Mouse (Mus musculus) kidney, embryonic 16.5 days (tissue): ENCODE measurements around the gene Sfi1. TPM values are rescaled to one million over a fixed set of nuclear protein-coding genes. Genes with fewer than 3 reads are reported as not detected.

Source experiments
- ATAC-seq: fragments of 200-750 bp; cut with Nextera tagmentation; 2 replicates; pipeline ENCODE4 v1.8.0; 2017; ENCODE audit warnings: moderate TSS enrichment; ENCODE audit not compliant: low FRiP score, low TSS enrichment
- H3K27ac ChIP-seq: fragments of 300-500 bp; sonication (generic); 2 replicates; pipeline ENCODE4 v1.5.1; 2014; ENCODE audit warnings: low read length
- H3K27me3 ChIP-seq: fragments of 300-500 bp; sonication (generic); 2 replicates; pipeline ENCODE4 v1.6.1; 2014; ENCODE audit warnings: low read length, control low read depth, mixed read lengths; ENCODE audit not compliant: insufficient read depth
- H3K36me3 ChIP-seq: fragments of 300-500 bp; sonication (generic); 2 replicates; pipeline ENCODE4 v1.6.1; 2014; ENCODE audit warnings: low read length, control low read depth, mixed read lengths; ENCODE audit not compliant: insufficient read depth
- H3K4me1 ChIP-seq: fragments of 300-500 bp; sonication (generic); 2 replicates; pipeline ENCODE4 v1.6.1; 2014; ENCODE audit warnings: low read length, control low read depth, mixed read lengths; ENCODE audit not compliant: insufficient read depth
- H3K4me2 ChIP-seq: fragments of 300-500 bp; sonication (generic); replicated peaks from 2 replicates; pipeline ENCODE4 v1.6.1; 2014; ENCODE audit warnings: low read depth, low read length
- H3K4me3 ChIP-seq: fragments of 300-500 bp; sonication (generic); 2 replicates; pipeline ENCODE4 v1.5.1; 2014; ENCODE audit warnings: mild to moderate bottlenecking, low read length
- H3K9ac ChIP-seq: fragments of 300-500 bp; sonication (generic); replicated peaks from 2 replicates; pipeline ENCODE4 v1.6.1; 2014; ENCODE audit warnings: low read length
- H3K9me3 ChIP-seq: fragments of 300-500 bp; sonication (generic); 2 replicates; pipeline ENCODE4 v1.6.1; 2016; ENCODE audit warnings: low read length, control low read depth
- WGBS: fragments of 180-500 bp; shearing (Covaris S2); extraction: QIAGEN DNeasy Blood & Tissue Kit; methylation state at CpG from one replicate; pipeline ENCODE4 v1.1.7; 2014; 5-methylcytosine and 5-hydroxymethylcytosine counted together
- polyA plus RNA-seq: library from polyadenylated mRNA; unstranded; fragments of >200 nt; fragmentation: Nextera tagmentation; extraction: Ambion mirVana; gene quantifications from 2 replicates; pipeline ENCODE4 v1.2.1, GENCODE M21; 2015

The Sfi1 gene
- polyA plus RNA-seq = 15.2 and 20.7 TPM in 2 replicates

DNA sequence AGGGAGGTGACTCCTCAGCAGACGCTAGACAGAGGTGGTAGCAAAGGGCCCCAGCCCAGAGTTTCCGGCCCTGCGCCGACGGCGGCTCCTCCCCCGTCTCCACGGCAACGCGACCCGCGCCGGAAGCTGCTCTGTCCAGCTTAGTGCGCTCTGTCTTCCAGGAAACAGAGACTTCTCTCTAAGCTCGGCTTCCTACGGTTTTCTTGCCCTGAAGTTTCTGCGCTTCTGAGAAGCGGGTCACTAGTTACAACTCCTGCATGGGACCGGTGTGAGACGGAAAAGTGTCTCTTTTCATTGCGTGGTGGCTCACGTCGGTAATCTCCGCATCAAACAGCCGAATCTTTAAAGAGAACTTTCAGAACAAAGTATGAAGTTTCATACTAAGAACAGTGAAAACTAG is at the start of gene Sfi1:
Sfi1 (minus strand) TSS at position 101 of the 400 bp plus-strand sequence.
- Histone ChIP-seq H3K9ac (no peak within 1 kb of the TSS), H3K27me3 (no peaks in the 10 kb centered on the region), H3K9me3 (no peaks in the 10 kb centered on the region), H3K36me3 (no peaks in the 10 kb centered on the region), H3K4me3 (no peak within 1 kb of the TSS), H3K4me2 (no peak within 1 kb of the TSS), H3K4me1 (no peaks in the 10 kb centered on the region), H3K27ac (no peak within 1 kb of the TSS)
- 87% methylated on average over 25 of the region's 25 CpGs for WGBS
- ATAC-seq = no peak

DNA sequence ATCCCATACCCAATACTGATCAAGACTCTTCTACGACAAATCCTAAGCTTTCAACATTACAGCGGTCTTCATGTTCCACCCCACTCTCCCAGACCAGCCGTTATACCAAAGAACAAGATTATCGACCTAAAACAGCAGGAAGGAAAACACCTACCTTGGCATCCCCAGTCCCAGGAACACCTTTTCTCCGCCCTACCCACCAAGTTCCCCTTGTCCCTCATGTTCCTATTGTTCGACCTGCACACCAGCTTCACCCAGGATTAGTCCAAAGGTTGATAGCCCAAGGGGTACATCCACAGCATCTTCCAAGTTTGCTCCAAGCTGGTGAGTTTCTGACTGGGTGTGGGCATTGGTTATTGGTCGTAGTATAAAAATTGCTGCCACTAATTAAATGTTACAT is 49.1 kb upstream of the Sfi1 start:
- no peak overlapping the region for H3K4me2 ChIP-seq
- H3K36me3 ChIP-seq = peaks cover 78% of the 10 kb centered on the region
- no peak for ATAC-seq
- H3K27ac ChIP-seq = no peak overlapping the region
- 92% methylated on average over 7 of the region's 7 CpGs for WGBS
- peaks cover 6% of the 10 kb centered on the region; the same call in 1 of the 2 replicates for H3K9me3 ChIP-seq
- no peak overlapping the region for H3K9ac ChIP-seq
- H3K27me3 ChIP-seq = no peaks in the 10 kb centered on the region
- no peaks in the 10 kb centered on the region for H3K4me1 ChIP-seq
- H3K4me3 ChIP-seq = no peak overlapping the region

DNA sequence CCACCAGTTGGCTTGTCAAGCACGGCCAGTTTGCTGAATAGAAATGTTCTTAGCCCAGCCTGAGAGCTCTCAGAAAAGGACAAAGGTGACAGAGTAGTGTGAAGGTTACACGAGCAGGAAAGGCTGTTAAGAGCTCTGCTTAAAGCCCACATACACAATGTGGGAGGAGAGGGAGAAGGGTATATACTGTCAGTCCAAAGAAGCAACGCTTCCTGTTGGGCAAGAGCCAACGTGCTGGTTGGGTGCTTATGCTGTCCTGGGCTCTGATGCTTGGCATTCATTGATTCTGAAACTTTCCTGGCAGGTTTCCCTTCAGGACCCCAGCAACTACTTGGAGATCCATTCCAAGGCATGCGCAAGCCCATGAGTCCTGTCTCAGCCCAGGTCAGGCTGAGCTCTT is 42.0 kb upstream of the Sfi1 start:
- WGBS = 76% methylated on average over 5 of the region's 5 CpGs
- Histone ChIP-seq H3K36me3 (peaks cover 74% of the 10 kb centered on the region), H3K4me2 (no peak overlapping the region)

DNA sequence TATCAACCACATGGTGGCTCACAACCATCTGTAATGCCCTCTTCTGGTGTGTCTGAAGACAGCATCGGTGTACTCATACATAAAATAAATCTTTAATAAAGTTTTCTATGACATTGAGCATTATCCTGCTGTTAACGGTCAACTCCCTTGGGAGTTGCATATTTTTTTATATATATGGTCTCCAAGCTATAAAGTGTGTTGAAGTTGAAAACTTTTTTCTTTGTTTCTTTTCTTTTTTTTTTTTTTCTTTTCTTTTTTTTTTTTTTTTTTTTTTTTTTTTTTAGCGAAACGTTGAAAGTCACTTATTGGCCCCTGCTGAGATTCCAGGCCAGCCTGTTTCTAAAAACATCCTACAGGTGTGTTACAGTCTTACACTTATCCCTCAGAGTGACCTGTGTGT is 40.4 kb upstream of the Sfi1 start:
- H3K27me3 ChIP-seq = no peaks in the 10 kb centered on the region
- H3K27ac ChIP-seq = no peak overlapping the region
- ATAC-seq = no peak
- H3K4me3 ChIP-seq = no peak overlapping the region
- H3K9ac ChIP-seq = no peak overlapping the region
- peaks cover 80% of the 10 kb centered on the region for H3K36me3 ChIP-seq
- no peak overlapping the region for H3K4me2 ChIP-seq
- H3K4me1 ChIP-seq = no peaks in the 10 kb centered on the region
- WGBS = 94% methylated on average over 4 of the region's 4 CpGs
- no peaks in the 10 kb centered on the region for H3K9me3 ChIP-seq

More for the DNA sequence above, 42.0 kb upstream of the Sfi1 start:
- Histone ChIP-seq H3K27ac (no peak overlapping the region), H3K9me3 (no peaks in the 10 kb centered on the region), H3K4me1 (no peaks in the 10 kb centered on the region), H3K9ac (no peak overlapping the region), H3K4me3 (no peak overlapping the region), H3K27me3 (no peaks in the 10 kb centered on the region)
- no peak for ATAC-seq

DNA sequence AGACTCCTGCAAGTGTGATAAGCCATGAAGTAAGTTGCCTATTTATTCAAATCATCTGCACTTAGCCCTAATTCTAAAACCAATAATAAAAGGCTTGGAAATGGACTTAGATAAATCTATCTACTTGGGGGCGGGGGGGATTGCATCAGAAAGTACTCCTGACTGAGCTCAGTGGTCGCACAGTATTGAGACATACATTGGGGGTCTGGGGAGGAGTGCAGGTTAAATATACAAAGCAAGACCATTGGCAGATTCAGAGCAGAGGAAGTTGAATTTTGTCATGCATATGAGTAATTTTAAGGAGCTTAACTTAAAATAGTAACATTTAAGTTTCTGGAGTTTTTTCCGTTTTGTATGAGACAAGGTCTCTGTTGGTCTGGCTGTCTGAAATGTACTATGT is 39.0 kb upstream of the Sfi1 start:
- H3K27me3 ChIP-seq = no peaks in the 10 kb centered on the region
- no peaks in the 10 kb centered on the region for H3K4me1 ChIP-seq
- H3K4me3 ChIP-seq = no peak overlapping the region
- H3K4me2 ChIP-seq = no peak overlapping the region
- H3K27ac ChIP-seq = no peak overlapping the region
- H3K36me3 ChIP-seq = peaks cover 75% of the 10 kb centered on the region
- no peak for ATAC-seq
- no peak overlapping the region for H3K9ac ChIP-seq
- WGBS = 90% methylated on average over 3 of the region's 3 CpGs
- H3K9me3 ChIP-seq = no peaks in the 10 kb centered on the region

DNA sequence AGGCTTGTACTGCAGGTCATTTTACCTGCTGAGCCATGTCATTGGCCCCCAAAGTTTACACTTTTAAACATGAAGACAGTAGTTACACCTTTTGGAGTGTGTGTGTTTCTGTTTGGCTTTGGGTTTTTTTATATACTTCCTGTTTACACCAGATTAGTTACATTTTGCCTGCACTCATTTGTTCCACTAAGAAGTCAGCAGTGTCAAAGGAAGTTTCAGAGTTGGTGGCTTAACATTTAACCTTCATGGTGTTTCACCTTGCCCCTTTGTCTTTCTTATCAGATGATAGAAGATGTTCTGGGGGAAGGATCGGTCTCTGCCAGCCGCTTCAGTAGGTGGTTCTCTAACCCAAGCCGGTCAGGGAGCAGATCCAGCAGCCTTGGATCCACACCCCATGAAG is 33.9 kb upstream of the Sfi1 start:
- no peaks in the 10 kb centered on the region for H3K4me1 ChIP-seq
- no peaks in the 10 kb centered on the region for H3K27me3 ChIP-seq
- H3K27ac ChIP-seq = no peak overlapping the region
- H3K9ac ChIP-seq = no peak overlapping the region
- 93% methylated on average over 3 of the region's 3 CpGs for WGBS
- no peak overlapping the region for H3K4me2 ChIP-seq
- peaks cover 69% of the 10 kb centered on the region for H3K36me3 ChIP-seq
- no peaks in the 10 kb centered on the region for H3K9me3 ChIP-seq
- H3K4me3 ChIP-seq = no peak overlapping the region
- no peak for ATAC-seq

DNA sequence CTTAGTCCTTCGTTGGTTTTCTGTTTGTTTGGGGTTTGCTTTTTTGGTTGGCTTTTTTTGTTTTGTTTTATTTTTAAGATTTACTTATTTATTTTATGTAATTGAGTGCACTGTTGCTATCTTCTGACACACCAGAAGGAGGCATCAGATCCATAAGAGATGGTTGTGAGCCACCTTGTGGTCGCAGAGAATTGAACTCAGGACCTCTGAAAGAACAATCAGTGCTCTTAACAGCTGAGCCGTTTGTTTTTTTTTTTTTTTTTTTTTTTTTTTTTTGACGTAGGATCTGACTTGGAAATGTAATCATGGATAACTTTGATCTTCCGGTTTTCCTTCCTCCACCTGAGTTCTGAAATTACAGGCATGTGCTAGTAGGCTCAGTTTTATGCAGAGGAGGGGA is 29.8 kb upstream of the Sfi1 start:
- H3K4me1 ChIP-seq = no peaks in the 10 kb centered on the region
- peaks cover 61% of the 10 kb centered on the region for H3K36me3 ChIP-seq
- H3K27ac ChIP-seq = no peak overlapping the region
- ATAC-seq = no peak
- no peak overlapping the region for H3K9ac ChIP-seq
- H3K4me3 ChIP-seq = no peak overlapping the region
- no peaks in the 10 kb centered on the region for H3K27me3 ChIP-seq
- WGBS = 57% methylated on average over 5 of the region's 5 CpGs
- no peak overlapping the region for H3K4me2 ChIP-seq
- no peaks in the 10 kb centered on the region for H3K9me3 ChIP-seq

DNA sequence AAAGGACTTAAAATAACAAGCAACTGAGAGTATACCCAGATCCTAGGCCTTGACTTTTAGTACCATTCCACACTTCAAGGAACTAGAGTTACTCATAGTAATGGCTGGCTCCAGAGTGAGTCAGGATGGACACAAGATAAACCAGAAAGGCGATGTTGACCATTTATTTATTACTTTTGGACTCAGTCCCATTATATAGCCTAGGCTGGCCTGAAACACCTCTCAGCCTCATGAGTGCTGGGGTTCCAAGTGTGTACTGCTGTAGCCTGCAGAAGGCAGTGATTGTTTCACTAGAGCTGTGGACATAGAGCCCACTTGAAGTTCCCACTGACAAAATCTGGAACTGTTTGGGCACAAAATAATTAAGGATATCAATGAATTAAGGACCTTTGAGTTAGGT is 19.3 kb upstream of the Sfi1 start:
- Histone ChIP-seq H3K9me3 (no peaks in the 10 kb centered on the region), H3K4me3 (no peak overlapping the region), H3K36me3 (peaks cover 56% of the 10 kb centered on the region), H3K4me2 (no peak overlapping the region), H3K9ac (no peak overlapping the region), H3K4me1 (no peaks in the 10 kb centered on the region), H3K27ac (no peak overlapping the region), H3K27me3 (no peaks in the 10 kb centered on the region)
- ATAC-seq = no peak
- 76% methylated on average over 1 of the region's 1 CpGs for WGBS

DNA sequence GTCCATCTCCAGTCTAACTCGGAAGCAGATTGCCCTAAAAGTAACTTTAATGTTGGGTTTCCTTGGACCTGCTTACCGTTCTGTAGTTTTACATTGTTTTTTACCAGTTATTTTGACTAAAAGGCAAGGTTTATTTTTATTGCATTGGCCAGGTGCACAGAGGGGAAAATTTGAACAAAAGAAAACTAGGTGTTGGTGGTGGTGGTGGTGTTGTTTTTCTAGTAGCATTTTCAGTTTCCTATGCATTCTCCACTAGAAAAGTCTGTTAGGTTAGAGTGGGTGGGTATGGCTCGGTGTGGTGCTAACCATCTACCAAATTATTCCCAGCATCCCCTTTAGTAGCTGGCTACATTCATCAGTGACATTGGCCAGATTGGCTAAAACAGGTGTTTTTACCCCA is 13.5 kb upstream of the Sfi1 start:
- Histone ChIP-seq H3K4me3 (no peak overlapping the region), H3K27me3 (no peaks in the 10 kb centered on the region), H3K4me1 (no peaks in the 10 kb centered on the region), H3K9ac (no peak overlapping the region), H3K4me2 (no peak overlapping the region), H3K27ac (no peak overlapping the region), H3K36me3 (peaks cover 31% of the 10 kb centered on the region), H3K9me3 (no peaks in the 10 kb centered on the region)
- no peak for ATAC-seq
- over 99% methylated on average over 3 of the region's 3 CpGs for WGBS

DNA sequence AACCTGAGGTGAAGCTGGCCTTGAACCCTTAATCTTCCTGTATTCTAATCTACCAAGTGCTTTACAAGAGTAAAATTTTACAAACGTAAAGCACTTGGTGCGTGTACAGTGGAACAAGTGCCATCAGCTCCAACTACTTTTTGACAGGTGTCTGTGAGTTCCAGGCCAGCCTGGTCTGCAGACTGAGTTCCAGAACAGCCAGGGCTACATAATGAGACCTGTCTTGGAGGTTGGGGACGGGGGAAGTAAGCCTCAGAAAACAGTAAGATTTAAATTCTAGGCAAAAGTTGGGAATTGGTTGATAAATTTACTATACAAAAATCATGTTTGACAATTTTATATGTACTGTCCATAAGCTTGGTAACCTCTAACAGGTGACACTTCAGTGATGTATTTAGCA is 11.9 kb upstream of the Sfi1 start:
- no peak for ATAC-seq
- Histone ChIP-seq H3K27me3 (no peaks in the 10 kb centered on the region), H3K36me3 (peaks cover 29% of the 10 kb centered on the region), H3K4me1 (no peaks in the 10 kb centered on the region), H3K4me2 (no peak overlapping the region), H3K27ac (no peak overlapping the region), H3K4me3 (no peak overlapping the region), H3K9me3 (no peaks in the 10 kb centered on the region), H3K9ac (no peak overlapping the region)
- WGBS = 85% methylated on average over 3 of the region's 3 CpGs
